Mouse (Mus musculus) CH12.LX (cell line): Measurements from ENCODE around the gene Nav1.

Experiments used
- BHLHE40 ChIP-seq: IDR thresholded peaks from 2 replicates; pipeline ENCODE4 v1.6.1; 2011; ENCODE audit warnings: mild to moderate bottlenecking, low read depth, low read length, improper control_type of control experiment
- CTCF ChIP-seq, 2 experiments: IDR thresholded peaks in 1 of 2; conservative IDR thresholded peaks in 1 of 2; 2 replicates each; pipeline ENCODE4 v1.5.1; 2011 to 2012; ENCODE audit warnings: low read depth in 2 of 2, low read length in 2 of 2, improper control_type of control experiment in 1 of 2, inconsistent platforms in 1 of 2, mild to moderate bottlenecking in 1 of 2, moderate library complexity in 1 of 2
- E2F4 ChIP-seq: IDR thresholded peaks from 2 replicates; pipeline ENCODE4 v1.6.1; 2011; ENCODE audit warnings: low read depth, low read length, improper control_type of control experiment; ENCODE audit not compliant: insufficient replicate concordance
- EP300 ChIP-seq: IDR thresholded peaks from 2 replicates; pipeline ENCODE4 v1.6.1; 2011; ENCODE audit warnings: low read length, improper control_type of control experiment
- MAX ChIP-seq: IDR thresholded peaks from 2 replicates; pipeline ENCODE4 v1.6.1; 2011; ENCODE audit warnings: low read length, improper control_type of control experiment
- MXI1 ChIP-seq: IDR thresholded peaks from 2 replicates; pipeline ENCODE4 v1.6.1; 2011; ENCODE audit warnings: mild to moderate bottlenecking, low read depth, low read length, improper control_type of control experiment
- POLR2A ChIP-seq: IDR thresholded peaks from 2 replicates; pipeline ENCODE4 v1.6.1; 2011; ENCODE audit warnings: low read depth, mild to moderate bottlenecking, improper control_type of control experiment, low read length
- POLR2AphosphoS2 ChIP-seq: IDR thresholded peaks from 2 replicates; pipeline ENCODE4 v1.6.1; 2011; ENCODE audit warnings: low read depth, low read length, improper control_type of control experiment

- TF ChIP-seq MAX (no peak), CTCF (conservative IDR thresholded peaks at IDR 0.05 in 1 of 2, IDR thresholded peaks at IDR 0.05 in 1 of 2; ENCODE audit: low read depth in 2 of 2, low read length in 2 of 2) (no peak), POLR2AphosphoS2 (no peak), EP300 (no peak), BHLHE40 (no peak), E2F4 (no peak), MXI1 (no peak), POLR2A (no peak)
Observed at GRCm38 (mm10) chr1:135604361-135605052, 2.6 kb downstream of the Nav1 start.
